21 mouse cellular contexts compared by ENCODE assay signal in the genomic region with DNA sequence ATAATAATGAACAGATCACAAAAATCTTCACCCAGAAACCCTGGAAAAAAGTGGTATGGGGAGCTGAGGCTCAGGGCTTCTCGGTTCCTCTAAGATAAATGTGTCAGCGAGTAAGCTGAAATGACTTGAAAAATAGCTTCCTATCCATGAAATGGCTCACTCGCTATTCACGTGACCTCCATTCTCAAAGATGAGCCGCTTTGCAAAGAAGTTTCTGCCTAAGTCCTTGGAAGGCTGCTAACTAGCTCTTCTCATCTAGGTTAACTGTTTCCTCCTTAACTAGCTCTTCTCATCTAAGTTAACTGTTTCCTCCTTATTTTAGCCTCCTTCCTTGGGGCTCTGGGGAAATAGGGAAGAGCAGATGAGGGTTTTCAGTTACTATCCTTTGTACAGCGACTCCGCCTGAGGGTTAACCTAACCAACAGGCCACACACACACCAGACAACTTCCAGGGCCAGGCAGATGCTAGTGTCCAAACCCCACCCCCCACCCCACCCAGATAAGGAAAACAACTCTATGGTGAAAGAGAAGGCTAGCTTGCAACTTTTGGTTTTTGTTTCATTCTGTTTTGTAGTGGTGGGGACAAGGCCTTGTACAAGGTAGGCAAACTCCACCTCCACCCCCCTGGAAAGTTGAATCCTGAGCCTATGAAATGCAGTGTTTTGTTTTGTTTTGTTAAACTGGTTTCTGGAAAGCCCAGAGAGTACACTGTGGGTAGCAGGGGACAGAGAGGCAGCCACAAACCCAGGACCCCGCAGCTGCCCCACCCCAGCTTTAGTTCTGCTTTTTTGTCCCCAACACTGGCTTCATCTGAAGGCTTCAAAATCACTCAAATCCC. TPM values are rescaled to one million over a fixed set of nuclear protein-coding genes. Genes with fewer than 3 reads are reported as not detected.
A peak's percentile ranks its signal among the peaks of the same experiment; 100 is the strongest.
DNase-seq lines count a peak whose midpoint lies in the region; ATAC-seq and TF ChIP-seq lines count a peak whose summit lies in the region.
"Had no signal": no experiment of that assay in that cellular context is flagged by ENCODE, and none has a peak within 500 bp of the region (broad histone marks: within the 10 kb centered on the region; RNA-seq: fewer than 3 reads in every experiment).

No protein-coding gene starts in this region.

- ATAC-seq in liver, embryonic 12.5 days: no peak
- ATAC-seq: forebrain, embryonic 13.5 days; intestine, embryonic 15.5 days had no signal

- no peak overlapping the region for H3K27ac ChIP-seq in liver, embryonic 12.5 days
- peak overlapping the region; percentile 39; the same call in 1 of the 2 replicates for H3K27ac ChIP-seq in brown adipose tissue, adult 24 weeks (replicated peaks; ENCODE audit: low read depth, low read length)
- no peak overlapping the region for H3K27ac ChIP-seq in thymus, adult 2 months (ENCODE audit: control insufficient read depth, insufficient read depth, low read length)
- H3K27ac ChIP-seq: forebrain, embryonic 13.5 days; heart, embryonic 10.5 days; intestine, embryonic 15.5 days had no signal

- TF ChIP-seq CTCF in E14TG2a.4 (conservative IDR thresholded peaks at IDR 0.05; ENCODE audit: low read length): no peak
- no peak for TF ChIP-seq CTCF in thymus, adult 2 months (IDR thresholded peaks at IDR 0.05; ENCODE audit: borderline replicate concordance, control insufficient read depth, extremely low read depth, insufficient read depth, low read length, poor library complexity)

- no peak for DNase-seq in liver
- DNase-seq in layer of hippocampus, postnatal 25 days (ENCODE audit: extremely low spot score in 1 of 2, low spot score in 1 of 2): no peak
- no peak for DNase-seq in thymus, adult 2 months
- no peak for DNase-seq in right cerebral cortex, postnatal 25 days
- DNase-seq: adrenal gland, postnatal 36 days; cerebellum, adult 11-12 months; kidney, postnatal 10 days had no signal

- H3K4me1 ChIP-seq in liver, embryonic 12.5 days: peaks cover 36% of the 10 kb centered on the region
- peaks cover 72% of the 10 kb centered on the region for H3K4me1 ChIP-seq in E14TG2a.4 (replicated peaks; ENCODE audit: low read depth, low read length)
- H3K4me1 ChIP-seq in brown adipose tissue, adult 24 weeks (ENCODE audit: control insufficient read depth, insufficient read depth, insufficient read length, low read length): no peaks in the 10 kb centered on the region; the same call in 1 of the 2 replicates
- H3K4me1 ChIP-seq in megakaryocyte, embryonic 14.5 days: peaks cover 20% of the 10 kb centered on the region
- 0 out of 2 replicates have a peak, but pooled peaks cover 2% of the 10 kb centered on the region for H3K4me1 ChIP-seq in thymus, adult 2 months (replicated peaks; ENCODE audit: control insufficient read depth, insufficient read depth, low read length)
- H3K4me1 ChIP-seq: intestine, embryonic 15.5 days had no signal

- H3K9me3 ChIP-seq in liver, embryonic 12.5 days (replicated peaks): no peaks in the 10 kb centered on the region
- no peaks in the 10 kb centered on the region for H3K9me3 ChIP-seq in E14TG2a.4 (ENCODE audit: low read length)
- no peaks in the 10 kb centered on the region for H3K9me3 ChIP-seq in megakaryocyte, embryonic 14.5 days
- H3K9me3 ChIP-seq: embryonic facial prominence, embryonic 15.5 days; forebrain, embryonic 13.5 days; heart, embryonic 10.5 days; intestine, embryonic 15.5 days had no signal

- no peak for TF ChIP-seq POLR2A in thymus, adult 2 months (IDR thresholded peaks at IDR 0.05; ENCODE audit: control insufficient read depth, extremely low read depth, insufficient read depth, low read length, poor library complexity)

- H3K4me2 ChIP-seq in liver, embryonic 12.5 days: peak overlapping the region; percentile 12; the same call in 1 of the 2 replicates
- H3K4me2 ChIP-seq: embryonic facial prominence, embryonic 15.5 days; forebrain, embryonic 13.5 days; intestine, embryonic 15.5 days had no signal

- H3K9ac ChIP-seq in liver, embryonic 12.5 days: no peak overlapping the region
- H3K9ac ChIP-seq: embryonic facial prominence, embryonic 15.5 days; forebrain, embryonic 13.5 days; intestine, embryonic 15.5 days had no signal

- H3K36me3 ChIP-seq in liver, embryonic 12.5 days: peaks cover 11% of the 10 kb centered on the region
- peaks cover 55% of the 10 kb centered on the region for H3K36me3 ChIP-seq in E14TG2a.4 (ENCODE audit: insufficient read depth, low read length)
- H3K36me3 ChIP-seq in megakaryocyte, embryonic 14.5 days (replicated peaks; ENCODE audit: low read length): no peaks in the 10 kb centered on the region
- H3K36me3 ChIP-seq in thymus, adult 2 months (ENCODE audit: control insufficient read depth, insufficient read depth, low read length): no peaks in the 10 kb centered on the region

- WGBS in liver, embryonic 12.5 days (ENCODE audit: insufficient replicate concordance): 53% methylated on average over 8 of the region's 8 CpGs
- WGBS in thymus, adult 2 months: 67% methylated on average over 8 of the region's 8 CpGs

- H3K27me3 ChIP-seq in liver, embryonic 12.5 days (replicated peaks): peaks cover 4% of the 10 kb centered on the region; the same call in 1 of the 2 replicates
- H3K27me3 ChIP-seq in E14TG2a.4 (ENCODE audit: insufficient read depth, low read length): no peaks in the 10 kb centered on the region
- peaks cover 5% of the 10 kb centered on the region for H3K27me3 ChIP-seq in megakaryocyte, embryonic 14.5 days (replicated peaks)
- H3K27me3 ChIP-seq in thymus, adult 2 months (ENCODE audit: control insufficient read depth, insufficient read depth, low read length): no peaks in the 10 kb centered on the region
- H3K27me3 ChIP-seq: embryonic facial prominence, embryonic 15.5 days; forebrain, embryonic 13.5 days; intestine, embryonic 15.5 days had no signal

- H3K4me3 ChIP-seq in liver, embryonic 12.5 days: no peak overlapping the region
- H3K4me3 ChIP-seq in E14TG2a.4 (replicated peaks; ENCODE audit: low read length): peak overlapping the region; percentile 75
- no peak overlapping the region for H3K4me3 ChIP-seq in brown adipose tissue, adult 24 weeks (ENCODE audit: insufficient read depth, low read depth, low read length)
- H3K4me3 ChIP-seq in megakaryocyte, embryonic 14.5 days (replicated peaks): peak overlapping the region; percentile 59
- H3K4me3 ChIP-seq in thymus, adult 2 months (ENCODE audit: control insufficient read depth, insufficient read depth, low read length): no peak overlapping the region
- H3K4me3 ChIP-seq: embryonic facial prominence, embryonic 15.5 days; forebrain, embryonic 13.5 days; heart, embryonic 10.5 days; intestine, embryonic 15.5 days; myocyte had no signal

RNA-seq across cellular contexts. Expression of gene Scpep1, which starts 5.2 kb away (rescaled TPM):
- 40.4 and 42.2 TPM in 2 replicates for polyA plus RNA-seq in liver, embryonic 12.5 days (2016; fragmentation: Nextera tagmentation; extraction: Ambion mirVana)
- polyA plus RNA-seq in brown adipose tissue, adult 24 weeks (2012; ENCODE audit: insufficient read depth, insufficient read length, missing spikeins): 56.9 and 57.0 TPM in 2 replicates
- polyA plus RNA-seq in megakaryocyte, embryonic 14.5 days (2012; ENCODE audit: insufficient read depth, low replicate concordance): 1.1 and 7.4 TPM in 2 replicates
- total RNA-seq in layer of hippocampus, postnatal 25 days (2021): 10 to 100 TPM; 13.7 to 15.7 TPM
- polyA plus RNA-seq in thymus, adult 2 months (2012; rRNA removed): 7.7 and 10.3 TPM in 2 replicates

RNA-seq across cellular contexts. Expression of gene Elobl, which starts 16.7 kb away (rescaled TPM):
- not detected in 2 replicates for polyA plus RNA-seq in liver, embryonic 12.5 days (2016; fragmentation: Nextera tagmentation; extraction: Ambion mirVana)
- not detected in 2 replicates for polyA plus RNA-seq in brown adipose tissue, adult 24 weeks (2012; ENCODE audit: insufficient read depth, insufficient read length, missing spikeins)
- not detected in 2 replicates for polyA plus RNA-seq in megakaryocyte, embryonic 14.5 days (2012; ENCODE audit: insufficient read depth, low replicate concordance)
- total RNA-seq in layer of hippocampus, postnatal 25 days (2021): not detected
- 0.51 and 0.79 TPM in 2 replicates for polyA plus RNA-seq in thymus, adult 2 months (2012; rRNA removed)
- total RNA-seq: adrenal gland, postnatal 36 days; heart, postnatal 25 days; layer of hippocampus, postnatal 10 days; left cerebral cortex, postnatal 25 days had no signal
- polyA plus RNA-seq: C2C12; embryonic facial prominence, embryonic 15.5 days; forebrain, embryonic 13.5 days; heart, embryonic 10.5 days; intestine, embryonic 15.5 days; liver, embryonic 16.5 days had no signal

RNA-seq across cellular contexts. Expression of gene Coil, which starts 20.0 kb away (rescaled TPM):
- polyA plus RNA-seq in liver, embryonic 12.5 days (2016; fragmentation: Nextera tagmentation; extraction: Ambion mirVana): 9.3 and 9.7 TPM in 2 replicates
- 2.4 and 3.0 TPM in 2 replicates for polyA plus RNA-seq in brown adipose tissue, adult 24 weeks (2012; ENCODE audit: insufficient read depth, insufficient read length, missing spikeins)
- polyA plus RNA-seq in megakaryocyte, embryonic 14.5 days (2012; ENCODE audit: insufficient read depth, low replicate concordance): 2.3 and 3.1 TPM in 2 replicates
- total RNA-seq in layer of hippocampus, postnatal 25 days (2021): 10 to 100 TPM; 19.5 to 20.0 TPM
- polyA plus RNA-seq in thymus, adult 2 months (2012; rRNA removed): 12.8 and 14.7 TPM in 2 replicates

RNA-seq across cellular contexts. Expression of gene Trim25, which starts 49.2 kb away (rescaled TPM):
- 23.1 and 25.9 TPM in 2 replicates for polyA plus RNA-seq in liver, embryonic 12.5 days (2016; fragmentation: Nextera tagmentation; extraction: Ambion mirVana)
- 7.9 and 8.6 TPM in 2 replicates for polyA plus RNA-seq in brown adipose tissue, adult 24 weeks (2012; ENCODE audit: insufficient read depth, insufficient read length, missing spikeins)
- 6.3 and 58.2 TPM in 2 replicates for polyA plus RNA-seq in megakaryocyte, embryonic 14.5 days (2012; ENCODE audit: insufficient read depth, low replicate concordance)
- total RNA-seq in layer of hippocampus, postnatal 25 days (2021): 1 to 10 TPM; 3.5 to 4.1 TPM
- 80.5 and 120 TPM in 2 replicates for polyA plus RNA-seq in thymus, adult 2 months (2012; rRNA removed)

Comparison
In these comparisons a context has a peak if more than half of its experiments do, and no peak if none do; other contexts are left out.
1. H3K4me3 ChIP-seq: peak in E14TG2a.4 (single experiment) and megakaryocyte, embryonic 14.5 days (single experiment); none in liver, embryonic 12.5 days (single experiment), brown adipose tissue, adult 24 weeks (single experiment) and thymus, adult 2 months (single experiment).